Mouse (Mus musculus) thymus, postnatal 14 days (tissue): ENCODE results near the gene Ltbr.

ENCODE experiments used
- DNase-seq: peaks from one replicate; pipeline ENCODE4 v3.0.0; 2021

Ltbr gene

GRCm38 (mm10) chr6:125313546-125314230 is at the start of gene Ltbr:
Gene Ltbr (minus strand): TSS chr6:125313885.
- peak; percentile 41 for DNase-seq

GRCm38 (mm10) chr6:125363021-125363420 is 49.3 kb upstream of the Ltbr start:
- no peak for DNase-seq

GRCm38 (mm10) chr6:125361467-125362291 is 48.0 kb upstream of the Ltbr start:
- DNase-seq: no peak

DNA sequence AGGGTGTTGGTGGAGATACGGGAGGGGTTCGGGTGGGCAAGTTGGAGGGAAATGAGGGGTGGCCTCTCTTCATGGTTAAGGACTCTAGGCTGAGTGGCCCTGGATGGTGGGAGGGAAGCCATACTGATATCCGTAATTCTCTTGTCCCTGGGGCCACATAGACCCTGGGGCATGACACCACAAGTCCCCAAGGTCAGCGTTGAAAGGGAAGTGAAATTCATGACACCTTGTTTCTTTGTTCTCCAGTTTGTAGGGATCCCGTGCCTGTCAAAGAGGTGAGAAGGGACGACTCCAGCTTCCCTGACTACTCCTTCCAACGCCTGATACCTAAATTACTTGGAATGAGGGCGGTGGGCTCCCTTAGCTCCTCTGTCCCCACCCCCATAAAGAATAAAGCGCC is 47.2 kb upstream of the Ltbr start:
- no peak for DNase-seq

GRCm38 (mm10) chr6:125359999-125360398 is 46.3 kb upstream of the Ltbr start:
- no peak for DNase-seq

GRCm38 (mm10) chr6:125357334-125357733 is 43.6 kb upstream of the Ltbr start:
- DNase-seq: no peak

- no peak for DNase-seq
These were observed 42.6 kb upstream of the Ltbr start for GRCm38 (mm10) chr6:125356264-125356663.

GRCm38 (mm10) chr6:125355197-125355741 is 41.6 kb upstream of the Ltbr start:
- DNase-seq: peak; percentile 89

DNA sequence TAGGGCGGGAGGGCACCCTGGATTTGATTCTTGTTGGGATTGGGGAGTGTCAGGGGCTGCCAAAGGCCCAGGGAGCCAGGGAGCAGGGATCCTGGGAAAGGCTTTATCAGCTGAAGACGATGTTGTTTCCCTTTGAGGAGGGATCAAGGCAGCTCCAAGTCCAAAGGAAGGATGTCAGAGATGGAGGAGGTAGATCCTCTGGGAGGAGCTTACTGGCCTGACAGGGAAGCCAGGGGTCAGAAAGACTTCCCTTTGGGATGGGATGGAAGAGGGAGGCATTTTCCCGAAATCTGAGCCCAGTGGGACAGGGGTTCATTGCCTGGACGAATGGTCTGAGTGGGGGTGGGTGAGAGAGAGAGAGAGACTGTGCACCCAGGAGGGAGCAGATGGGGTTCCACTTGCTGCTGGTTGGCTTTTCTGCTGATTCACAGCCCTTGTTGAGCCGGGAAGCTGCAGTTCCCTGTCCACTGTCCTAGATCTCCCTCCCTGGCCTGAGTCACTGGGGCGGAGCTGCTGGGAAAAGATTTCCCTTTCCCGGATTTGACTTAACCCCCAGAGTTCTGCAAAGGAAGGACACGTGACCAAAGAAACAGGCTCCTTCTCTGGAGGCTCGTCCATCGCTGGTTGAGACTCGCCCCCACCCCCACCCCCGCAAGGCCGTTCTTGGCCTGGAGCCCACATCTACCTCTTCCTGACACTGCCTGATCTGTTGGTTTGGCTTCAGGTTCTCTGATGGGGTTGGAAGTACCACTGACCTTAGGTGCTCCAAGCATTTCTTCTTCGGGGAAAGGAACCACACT is 40.9 kb upstream of the Ltbr start:
- DNase-seq: peak; percentile 34

DNA sequence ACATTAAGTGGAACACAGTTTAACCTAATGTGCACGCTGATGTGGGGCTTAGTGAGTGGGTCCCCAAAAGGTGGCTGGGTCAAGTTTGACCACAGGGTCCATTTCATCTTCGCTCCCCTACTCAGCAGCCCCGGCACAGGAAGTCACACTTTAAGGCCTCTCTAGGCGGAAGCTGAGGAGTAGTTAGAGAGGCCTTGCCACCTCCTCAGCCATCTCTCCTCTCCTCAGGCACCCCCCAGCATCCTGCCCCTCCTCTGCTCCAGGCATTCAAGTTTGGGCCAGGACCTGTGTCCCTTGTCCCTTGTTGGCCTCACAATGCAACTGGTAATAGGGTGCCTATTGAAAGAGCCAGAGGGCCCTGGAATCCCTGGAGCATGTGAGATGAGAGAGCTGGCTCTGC is 40.0 kb upstream of the Ltbr start:
- DNase-seq: peak; percentile 82

DNA sequence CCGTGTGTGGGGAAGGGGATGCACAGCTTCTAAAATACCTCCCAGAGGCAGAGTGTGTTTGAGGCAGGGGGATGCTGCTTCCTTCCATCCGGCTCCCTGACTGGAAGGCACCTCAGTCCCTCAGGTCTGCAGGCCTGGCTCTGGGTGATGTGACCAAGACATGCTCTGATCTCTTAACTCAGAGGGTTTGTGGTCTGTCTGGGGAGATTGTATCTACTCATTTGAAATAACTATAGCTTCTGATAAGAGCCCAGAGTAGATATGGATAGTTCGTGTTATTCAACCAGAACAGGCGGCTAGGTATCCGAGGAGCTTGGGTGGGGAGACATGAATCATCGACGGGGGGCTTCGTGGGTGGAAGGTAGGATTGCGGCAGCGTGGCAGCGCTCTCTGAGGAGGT is 39.5 kb upstream of the Ltbr start:
- no peak for DNase-seq

GRCm38 (mm10) chr6:125352811-125353210 is 39.1 kb upstream of the Ltbr start:
- DNase-seq: peak; percentile 64

DNA sequence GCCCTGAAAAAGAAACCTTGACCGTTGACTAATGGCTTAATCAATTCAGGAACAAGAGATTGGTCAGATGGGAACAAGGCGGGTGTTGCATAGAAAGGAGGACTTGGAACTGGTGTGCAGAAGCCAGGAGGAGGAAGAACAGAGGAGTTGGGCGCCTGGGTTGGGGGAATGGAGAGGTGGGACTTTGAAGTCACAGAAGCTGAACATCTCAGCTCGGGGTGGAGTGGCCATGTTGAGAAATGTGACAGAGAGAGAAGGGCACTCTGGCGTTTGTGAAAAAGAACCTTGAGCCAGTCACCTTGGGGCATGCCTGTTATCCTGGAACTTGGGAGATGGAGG is 38.3 kb upstream of the Ltbr start:
- peak; percentile 38 for DNase-seq

DNA sequence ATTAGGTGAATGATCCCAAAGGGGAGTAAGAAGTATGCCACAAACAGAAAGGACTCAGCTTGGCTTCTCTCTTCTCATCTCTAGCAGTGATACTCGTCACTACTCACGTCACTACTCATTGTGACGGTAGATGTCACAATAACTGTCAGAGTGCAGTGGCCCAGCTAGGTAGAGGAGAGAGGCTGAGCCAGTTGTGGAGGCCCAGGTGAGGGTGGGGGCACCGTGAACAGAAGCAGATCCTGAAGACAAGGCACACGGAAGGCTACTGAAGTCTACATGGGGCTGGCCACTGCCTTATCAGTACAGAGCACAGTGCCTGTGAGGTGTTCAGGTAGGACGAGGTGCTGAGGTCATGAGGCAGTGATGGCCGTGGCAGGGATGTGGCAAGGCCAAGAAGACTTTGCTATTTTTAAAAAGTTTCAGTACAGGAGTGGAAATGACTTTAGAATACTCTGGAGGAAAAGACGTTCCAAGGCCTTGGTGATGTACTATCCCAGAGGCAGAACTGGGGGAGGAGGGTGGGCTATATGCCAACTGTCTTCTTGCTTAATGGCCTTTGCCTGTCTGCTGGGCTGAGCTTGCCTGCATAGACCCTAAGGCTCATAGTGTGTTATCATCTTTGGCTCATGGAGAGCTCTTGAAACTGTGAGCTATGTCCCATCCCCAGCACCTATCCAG is 37.8 kb upstream of the Ltbr start:
- peak; percentile 39 for DNase-seq

DNA sequence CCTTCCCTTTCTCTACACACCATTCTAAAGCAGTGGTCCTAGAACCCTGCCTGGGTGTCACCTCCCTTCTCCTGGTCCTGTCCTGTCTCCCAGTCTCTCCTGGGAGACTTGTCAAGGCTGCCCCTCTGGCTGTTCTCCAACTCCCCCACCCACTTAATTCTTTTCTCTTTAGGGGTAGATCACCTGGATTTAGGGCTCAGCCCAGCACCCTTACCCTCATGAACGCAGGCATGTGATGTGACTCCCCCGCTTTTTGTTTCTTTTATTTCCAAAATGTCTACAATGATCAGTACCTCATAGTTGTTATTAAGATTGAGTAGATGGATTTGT is 37.3 kb upstream of the Ltbr start:
- DNase-seq: no peak

GRCm38 (mm10) chr6:125350231-125350994 is 36.7 kb upstream of the Ltbr start:
- no peak for DNase-seq

GRCm38 (mm10) chr6:125349575-125350230 is 36.0 kb upstream of the Ltbr start:
- DNase-seq: peak; percentile 83

DNA sequence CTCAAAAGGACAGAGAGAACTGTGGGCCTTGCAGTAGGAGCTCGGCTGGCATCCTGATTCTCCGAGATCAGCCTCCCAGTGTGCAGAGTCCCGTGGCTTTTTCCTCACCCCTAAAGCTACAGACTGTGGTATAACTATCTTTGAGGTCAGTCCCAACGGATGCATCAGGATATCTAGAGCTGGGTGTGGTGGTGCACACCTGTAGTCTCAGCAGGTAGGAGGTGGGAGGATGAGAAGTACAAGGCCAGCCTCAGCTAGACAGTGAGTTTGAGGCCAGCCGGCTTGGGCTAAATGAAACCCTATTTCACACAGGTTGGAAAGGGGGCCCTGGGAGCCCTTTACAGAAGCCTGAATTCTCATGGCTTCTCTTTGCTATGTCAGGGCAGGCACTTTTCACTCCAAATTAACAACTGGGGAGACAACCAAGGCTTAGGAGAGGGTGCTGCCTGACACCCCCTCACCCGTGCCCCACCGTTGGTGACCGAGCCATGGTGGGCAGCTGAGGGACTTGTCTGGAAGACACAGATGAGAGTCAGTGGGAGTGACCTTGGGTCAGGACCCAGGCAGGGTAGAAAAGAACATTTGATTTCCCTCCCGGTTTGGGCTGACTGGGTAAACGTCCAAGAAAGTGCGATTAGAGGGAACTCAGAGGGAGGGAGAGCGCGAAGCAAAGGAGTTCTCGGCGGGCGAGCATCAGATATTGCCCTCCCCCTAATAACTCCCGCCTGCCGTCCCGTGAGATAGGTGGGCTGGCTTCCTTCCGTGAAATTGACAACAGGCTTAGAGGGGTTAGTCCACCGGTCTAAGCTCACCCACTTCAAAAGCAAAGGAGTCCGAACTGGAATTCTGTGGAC is 35.3 kb upstream of the Ltbr start, which contains the start of gene Tnfrsf1a:
Gene Tnfrsf1a, plus strand, starts transcription at position 642 of the 854 bp plus-strand sequence.
- peak; percentile 44 for DNase-seq

DNA sequence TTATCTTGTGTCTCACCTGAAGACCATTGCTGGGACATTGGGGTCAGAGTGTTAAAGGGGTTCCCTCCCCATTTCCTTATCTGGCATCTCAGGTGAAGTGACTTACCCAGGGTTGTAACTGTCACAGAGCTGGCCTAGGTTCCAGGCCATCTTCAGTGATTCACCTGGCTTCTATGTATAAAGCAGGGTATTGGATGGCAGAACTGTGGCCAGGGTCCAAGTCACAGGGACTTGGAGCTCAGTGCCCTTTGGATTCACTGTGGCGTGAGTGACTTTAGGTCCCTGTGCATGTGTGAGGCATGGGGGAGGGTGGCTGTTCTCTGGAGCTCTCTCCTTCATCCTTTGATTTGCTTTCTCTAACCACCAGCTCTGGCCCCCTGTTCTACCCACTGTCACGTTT is 32.3 kb upstream of the Ltbr start:
- no peak for DNase-seq

- DNase-seq: no peak
These were observed 31.9 kb upstream of the Ltbr start for GRCm38 (mm10) chr6:125345625-125346024.
